Mouse (Mus musculus) myocyte (in vitro differentiated cells): ENCODE results near the gene Slc37a4. TPM values are rescaled to one million over a fixed set of nuclear protein-coding genes. Genes with fewer than 3 reads are reported as not detected.
"Not testable (repeated sequence)": the region's sequence is repeated elsewhere in the genome, so short reads cannot be mapped to it uniquely, and the experiment has no call there.

Experiments used
- H3K27me3 ChIP-seq: one replicate; pipeline ENCODE4 v1.6.1; 2011; ENCODE audit not compliant: control insufficient read depth, insufficient read depth, insufficient read length
- H3K36me3 ChIP-seq: one replicate; pipeline ENCODE4 v1.6.1; 2011; ENCODE audit not compliant: control insufficient read depth, insufficient read depth
- H3K4me2 ChIP-seq: one replicate; pipeline ENCODE4 v1.6.1; 2011; ENCODE audit warnings: low read depth, control low read depth
- H3K4me3 ChIP-seq: one replicate; pipeline ENCODE4 v1.5.1; 2011; ENCODE audit warnings: mild to moderate bottlenecking, control low read depth, moderate library complexity
- H3K79me2 ChIP-seq: one replicate; pipeline ENCODE4 v1.6.1; 2011; ENCODE audit not compliant: control insufficient read depth, insufficient read depth
- H3ac ChIP-seq: one replicate; pipeline ENCODE4 v1.6.1; 2011; ENCODE audit not compliant: control insufficient read depth, insufficient read length
- CEBPB ChIP-seq: IDR thresholded peaks from 2 replicates; pipeline ENCODE4 v1.6.1; 2011; ENCODE audit warnings: mild to moderate bottlenecking, moderate library complexity; ENCODE audit not compliant: poor library complexity, insufficient read depth, severe bottlenecking
- E2F4 ChIP-seq: IDR thresholded peaks from one replicate; pipeline ENCODE4 v1.6.1; 2011; ENCODE audit warnings: mild to moderate bottlenecking, control low read depth, moderate library complexity; ENCODE audit not compliant: insufficient read depth
- MAX ChIP-seq: IDR thresholded peaks from one replicate; pipeline ENCODE4 v1.6.1; 2011; ENCODE audit warnings: low read depth, mild to moderate bottlenecking, control low read depth
- MYOD1 ChIP-seq, 3 experiments: IDR thresholded peaks; one replicate each; pipeline ENCODE4 v1.6.1; 2011; ENCODE audit warnings: control low read depth in 2 of 3, low read depth in 2 of 3, mild to moderate bottlenecking in 2 of 3, moderate library complexity in 1 of 3; ENCODE audit not compliant: insufficient read length in 2 of 3, control insufficient read depth in 1 of 3
- MYOG ChIP-seq, 3 experiments: IDR thresholded peaks; one replicate each; pipeline ENCODE4 v1.6.1; 2011; ENCODE audit warnings: control low read depth in 2 of 3, low read depth in 2 of 3, mild to moderate bottlenecking in 2 of 3; ENCODE audit not compliant: insufficient read length in 2 of 3, control insufficient read depth in 1 of 3, insufficient read depth in 1 of 3
- POLR2A ChIP-seq: IDR thresholded peaks from one replicate; pipeline ENCODE4 v1.6.1; 2011; ENCODE audit warnings: low read depth, mild to moderate bottlenecking, control low read depth, moderate library complexity; ENCODE audit not compliant: insufficient read length
- POLR2AphosphoS2 ChIP-seq: IDR thresholded peaks from one replicate; pipeline ENCODE4 v1.6.1; 2011; ENCODE audit warnings: low read depth, control low read depth; ENCODE audit not compliant: insufficient read length
- REST ChIP-seq: IDR thresholded peaks from one replicate; pipeline ENCODE4 v1.6.1; 2011; ENCODE audit warnings: mild to moderate bottlenecking, control low read depth, moderate library complexity; ENCODE audit not compliant: insufficient read depth, insufficient read length
- SRF ChIP-seq: IDR thresholded peaks from one replicate; pipeline ENCODE4 v1.6.1; 2011; ENCODE audit warnings: low read depth; ENCODE audit not compliant: control insufficient read depth, insufficient read length
- TCF12 ChIP-seq: IDR thresholded peaks from one replicate; pipeline ENCODE4 v1.6.1; 2011; ENCODE audit warnings: mild to moderate bottlenecking, control low read depth; ENCODE audit not compliant: poor library complexity, insufficient read depth, severe bottlenecking
- TCF3 ChIP-seq: IDR thresholded peaks from one replicate; pipeline ENCODE4 v1.6.1; 2011; ENCODE audit warnings: low read depth, control low read depth; ENCODE audit not compliant: insufficient read length
- USF1 ChIP-seq: IDR thresholded peaks from one replicate; pipeline ENCODE4 v1.6.1; 2011; ENCODE audit warnings: low read depth, mild to moderate bottlenecking, control low read depth, moderate library complexity
- polyA plus RNA-seq: library from polyadenylated mRNA; unstranded; fragments of >200 nt; fragmentation: generic; extraction: Trizol; gene quantifications from one replicate; pipeline ENCODE4 v1.2.1, GENCODE M21; 2012; ENCODE audit warnings: missing spikeins

Slc37a4 gene
- polyA plus RNA-seq, 1 experiment: 20.8 TPM

GRCm38 (mm10) chr9:44405011-44405410, 8.4 kb downstream of the Slc37a4 start:
- peaks cover 36% of the 10 kb centered on the region for H3K36me3 ChIP-seq
- TF ChIP-seq USF1 (no peak), TCF12 (no peak), MYOG (IDR thresholded peaks at IDR 0.05; ENCODE audit: control insufficient read depth in 1 of 3, insufficient read depth in 1 of 3, insufficient read length in 2 of 3, low read depth in 2 of 3) (no peak), TCF3 (no peak), SRF (no peak), E2F4 (no peak), MYOD1 (IDR thresholded peaks at IDR 0.05; ENCODE audit: control insufficient read depth in 1 of 3, insufficient read length in 2 of 3, low read depth in 2 of 3) (no peak), REST (no peak), MAX (no peak), CEBPB (no peak), POLR2A (no peak), POLR2AphosphoS2 (no peak)

GRCm38 (mm10) chr9:44406906-44407751, 10.5 kb downstream of the Slc37a4 start, which contains the start of the genes Rps25 and Trappc4:
Rps25 (plus strand) TSS chr9:44407139.
Trappc4 (minus strand) TSS chr9:44407600.
- Histone ChIP-seq H3K36me3 (peaks cover 47% of the 10 kb centered on the region), H3K27me3 (no peaks in the 10 kb centered on the region), H3K79me2 (peaks cover 48% of the 10 kb centered on the region), H3K4me3 (peak within 1 kb of the TSS; percentile 97), H3ac (peak within 1 kb of the TSS; percentile 54), H3K4me2 (peak within 1 kb of the TSS; percentile 93)
- TF ChIP-seq POLR2AphosphoS2 (peak; percentile 54), MYOD1 (IDR thresholded peaks at IDR 0.05; ENCODE audit: control insufficient read depth in 1 of 3, insufficient read length in 2 of 3, low read depth in 2 of 3) (no peak), E2F4 (no peak), USF1 (no peak), TCF12 (no peak), MAX (no peak), TCF3 (no peak), POLR2A (peak; percentile 71), REST (no peak), SRF (peak; percentile 11)

More at GRCm38 (mm10) chr9:44405011-44405410, 8.4 kb downstream of the Slc37a4 start:
- no peak overlapping the region for H3K4me3 ChIP-seq
- H3K79me2 ChIP-seq: peaks cover 46% of the 10 kb centered on the region
- no peaks in the 10 kb centered on the region for H3K27me3 ChIP-seq
- no peak overlapping the region for H3ac ChIP-seq
- H3K4me2 ChIP-seq: no peak overlapping the region

- peaks cover 50% of the 10 kb centered on the region for H3K36me3 ChIP-seq
- no peak for TF ChIP-seq SRF
- no peak for TF ChIP-seq REST
- TF ChIP-seq POLR2AphosphoS2: peak; percentile 52
- no peak for TF ChIP-seq MYOG (IDR thresholded peaks at IDR 0.05; ENCODE audit: control insufficient read depth in 1 of 3, insufficient read depth in 1 of 3, insufficient read length in 2 of 3, low read depth in 2 of 3)
- TF ChIP-seq MAX: no peak
- no peak for TF ChIP-seq MYOD1 (IDR thresholded peaks at IDR 0.05; ENCODE audit: control insufficient read depth in 1 of 3, insufficient read length in 2 of 3, low read depth in 2 of 3)
- no peak for TF ChIP-seq E2F4
- no peak for TF ChIP-seq TCF3
- TF ChIP-seq USF1: no peak
- no peak for TF ChIP-seq TCF12
- peak; percentile 54 for TF ChIP-seq POLR2A
- TF ChIP-seq CEBPB: no peak
- peak overlapping the region; percentile 93 for H3K4me2 ChIP-seq
Observed at GRCm38 (mm10) chr9:44407752-44408097, 11.1 kb downstream of the Slc37a4 start.

GRCm38 (mm10) chr9:44408693-44409092, 12.0 kb downstream of the Slc37a4 start:
- Histone ChIP-seq H3K4me2 (peak overlapping the region; percentile 93), H3K36me3 (peaks cover 50% of the 10 kb centered on the region), H3K79me2 (peaks cover 48% of the 10 kb centered on the region), H3K4me3 (peak overlapping the region; percentile 97)
- H3K27me3 ChIP-seq, H3ac ChIP-seq: not testable (repeated sequence)

More at GRCm38 (mm10) chr9:44407752-44408097, 11.1 kb downstream of the Slc37a4 start:
- Histone ChIP-seq H3ac (peak overlapping the region; percentile 54), H3K27me3 (no peaks in the 10 kb centered on the region), H3K4me3 (peak overlapping the region; percentile 97), H3K79me2 (peaks cover 48% of the 10 kb centered on the region)

- no peak overlapping the region for H3ac ChIP-seq
- H3K4me3 ChIP-seq: no peak overlapping the region
- TF ChIP-seq MYOG (IDR thresholded peaks at IDR 0.05; ENCODE audit: control insufficient read depth in 1 of 3, insufficient read depth in 1 of 3, insufficient read length in 2 of 3, low read depth in 2 of 3) (no peak), USF1 (no peak), TCF3 (no peak), CEBPB (no peak), TCF12 (no peak), POLR2AphosphoS2 (peak; percentile 55)
- H3K36me3 ChIP-seq: peaks cover 44% of the 10 kb centered on the region
- no peak overlapping the region for H3K4me2 ChIP-seq
- no peaks in the 10 kb centered on the region for H3K27me3 ChIP-seq
- H3K79me2 ChIP-seq: peaks cover 37% of the 10 kb centered on the region
Observed at GRCm38 (mm10) chr9:44410647-44411336, 14.1 kb downstream of the Slc37a4 start.
